Mouse (Mus musculus): ENCODE data around the gene Glmp.
A peak's percentile ranks its signal among the peaks of the same experiment; 100 is the strongest.

DNA sequence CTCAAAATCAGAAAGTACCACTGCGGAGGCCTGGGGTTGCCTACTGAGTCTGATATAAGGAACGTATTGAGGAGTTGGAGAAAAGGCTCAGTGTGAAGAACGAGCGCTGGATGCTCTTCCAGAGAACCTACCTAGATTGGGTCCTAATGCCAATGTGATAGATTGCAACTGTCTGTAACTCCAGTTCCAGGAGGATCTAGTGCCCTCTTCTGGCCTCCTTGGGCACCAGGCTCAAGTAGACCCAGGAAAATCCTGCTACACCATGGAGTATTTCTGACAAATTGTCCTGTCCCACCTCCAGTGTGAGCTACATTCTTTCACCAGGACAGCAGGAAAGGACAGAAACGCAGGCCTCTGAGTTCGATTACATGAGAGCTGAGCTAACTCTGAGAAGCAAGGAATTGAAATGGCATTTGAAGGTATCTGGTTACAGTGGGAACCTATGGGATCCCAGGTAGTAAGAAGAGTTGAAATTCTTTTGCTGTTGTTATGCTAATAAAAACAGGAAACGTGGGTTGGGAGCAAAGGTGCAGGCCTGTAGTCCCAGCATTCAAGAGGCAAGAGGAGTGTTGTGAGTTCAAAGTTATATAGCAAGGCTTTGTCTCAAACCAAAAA is 48.2 kb upstream of the Glmp start:
- TF ChIP-seq CTCF (conservative IDR thresholded peaks at IDR 0.05 in 1 of 2, IDR thresholded peaks at IDR 0.05 in 1 of 2; ENCODE audit: low read depth in 2 of 2, low read length in 2 of 2), result peak in 1 of 2 experiments; percentile 64; a peak in 2 of 4 replicates
- no peak for TF ChIP-seq GABPA (IDR thresholded peaks at IDR 0.05; ENCODE audit: insufficient replicate concordance, low read depth, low read length)
- TF ChIP-seq EP300 (IDR thresholded peaks at IDR 0.05; ENCODE audit: low read length), result no peak
- no peak for TF ChIP-seq IRF4 (IDR thresholded peaks at IDR 0.05; ENCODE audit: low read depth, low read length)
- no peak for TF ChIP-seq MXI1 (IDR thresholded peaks at IDR 0.05; ENCODE audit: low read depth, low read length)
- no peak for TF ChIP-seq NELFE (IDR thresholded peaks at IDR 0.05; ENCODE audit: low read depth, low read length)
- no peak for TF ChIP-seq NRF1 (IDR thresholded peaks at IDR 0.05; ENCODE audit: low read depth, low read length)
- TF ChIP-seq USF1 (IDR thresholded peaks at IDR 0.05; ENCODE audit: low read depth, low read length), result no peak
- TF ChIP-seq ETS1 (conservative IDR thresholded peaks at IDR 0.05; ENCODE audit: low read depth, low read length), result no peak
- TF ChIP-seq RAD21 (IDR thresholded peaks at IDR 0.05; ENCODE audit: low read depth, low read length), result peak; percentile 48
- TF ChIP-seq MEF2A (IDR thresholded peaks at IDR 0.05; ENCODE audit: borderline replicate concordance, low read depth, low read length), result no peak
- TF ChIP-seq MYC (IDR thresholded peaks at IDR 0.05; ENCODE audit: low read depth, low read length), result no peak
